ENCODE assay signal across 7 mouse cellular contexts in genomic region chr11:59664818-59665217, GRCm38 (mm10). TPM values are rescaled to one million over a fixed set of nuclear protein-coding genes. Genes with fewer than 3 reads are reported as not detected.
DNase-seq lines count a peak whose midpoint lies in the region; ATAC-seq and TF ChIP-seq lines count a peak whose summit lies in the region.

No protein-coding gene starts in this region.

- peaks cover 43% of the 10 kb centered on the region for H3K4me1 ChIP-seq in limb, embryonic 13.5 days

- H3K79me2 ChIP-seq in myocyte (ENCODE audit: control insufficient read depth, insufficient read depth), result peaks cover 71% of the 10 kb centered on the region

- peak; percentile 21 for TF ChIP-seq POLR2A in myocyte (IDR thresholded peaks at IDR 0.05; ENCODE audit: insufficient read length, low read depth)

- DNase-seq in adrenal gland, postnatal 36 days, result peak; percentile 54 to 70
- DNase-seq in embryo, embryonic 10 days (ENCODE audit: low spot score), result peak; percentile 31
- DNase-seq in heart, adult 8-10 months (ENCODE audit: low spot score), result peak; percentile 87
- peak; percentile 51 for DNase-seq in kidney, adult 18-20 months

- no peak overlapping the region for H3ac ChIP-seq in myocyte (ENCODE audit: control insufficient read depth, insufficient read length)

- peak overlapping the region; percentile 95 for H3K4me2 ChIP-seq in limb, embryonic 13.5 days (replicated peaks)
- peak overlapping the region; percentile 88 for H3K4me2 ChIP-seq in myocyte (ENCODE audit: low read depth)

- WGBS in limb, embryonic 13.5 days, result 7% methylated on average over 3 of the region's 3 CpGs

- no peak for ATAC-seq in limb, embryonic 13.5 days (ENCODE audit: low FRiP score, low read depth)
- no peak for ATAC-seq in inflammation-experienced regulatory T-cells, adult 6 months

- 0 out of 2 replicates have a peak overlapping the region, but pooled peaks have one; percentile 1 for H3K4me3 ChIP-seq in limb, embryonic 13.5 days
- H3K4me3 ChIP-seq in myocyte, result peak overlapping the region; percentile 64

- H3K36me3 ChIP-seq in limb, embryonic 13.5 days, result no peaks in the 10 kb centered on the region
- H3K36me3 ChIP-seq in myocyte (ENCODE audit: control insufficient read depth, insufficient read depth), result peaks cover 5% of the 10 kb centered on the region

- no peaks in the 10 kb centered on the region for H3K9me3 ChIP-seq in limb, embryonic 13.5 days

- H3K27me3 ChIP-seq in limb, embryonic 13.5 days, result peaks cover 3% of the 10 kb centered on the region; the same call in 1 of the 2 replicates
- no peaks in the 10 kb centered on the region for H3K27me3 ChIP-seq in myocyte (ENCODE audit: control insufficient read depth, insufficient read depth, insufficient read length)

- peak overlapping the region; percentile 43; the same call in 1 of the 2 replicates for H3K9ac ChIP-seq in limb, embryonic 13.5 days

- no peak overlapping the region for H3K27ac ChIP-seq in limb, embryonic 13.5 days

TF ChIP-seq in myocyte, 11 proteins besides CTCF, POLR2A, EP300 and RAD21:
- no peak for TF ChIP-seq SRF (IDR thresholded peaks at IDR 0.05; ENCODE audit: control insufficient read depth, insufficient read length, low read depth)
- no peak for TF ChIP-seq MYOG (IDR thresholded peaks at IDR 0.05; ENCODE audit: control insufficient read depth in 1 of 3, insufficient read depth in 1 of 3, insufficient read length in 2 of 3, low read depth in 2 of 3)
- no peak for TF ChIP-seq CEBPB (IDR thresholded peaks at IDR 0.05; ENCODE audit: insufficient read depth, poor library complexity, severe bottlenecking)
- TF ChIP-seq REST (IDR thresholded peaks at IDR 0.05; ENCODE audit: insufficient read depth, insufficient read length), result no peak
- TF ChIP-seq MYOD1 (IDR thresholded peaks at IDR 0.05; ENCODE audit: control insufficient read depth in 1 of 3, insufficient read length in 2 of 3, low read depth in 2 of 3), result no peak
- TF ChIP-seq MAX (IDR thresholded peaks at IDR 0.05; ENCODE audit: low read depth), result no peak
- no peak for TF ChIP-seq TCF3 (IDR thresholded peaks at IDR 0.05; ENCODE audit: insufficient read length, low read depth)
- TF ChIP-seq TCF12 (IDR thresholded peaks at IDR 0.05; ENCODE audit: insufficient read depth, poor library complexity, severe bottlenecking), result no peak
- no peak for TF ChIP-seq USF1 (IDR thresholded peaks at IDR 0.05; ENCODE audit: low read depth)
- no peak for TF ChIP-seq POLR2AphosphoS2 (IDR thresholded peaks at IDR 0.05; ENCODE audit: insufficient read length, low read depth)
- no peak for TF ChIP-seq E2F4 (IDR thresholded peaks at IDR 0.05; ENCODE audit: insufficient read depth)

RNA-seq across cellular contexts. Expression of gene Mprip, which starts 3.7 kb away (rescaled TPM):
- total RNA-seq in adrenal gland, postnatal 36 days (2021), result 100 to 1,000 TPM; 201 to 212 TPM
- total RNA-seq in heart, adult 8-10 months (2022), result 100 to 1,000 TPM; 121 to 152 (median 127) TPM
- 40.7 and 44.4 TPM in 2 replicates for polyA plus RNA-seq in limb, embryonic 13.5 days (2015; fragmentation: Nextera tagmentation; extraction: Ambion mirVana)
- polyA plus RNA-seq in myocyte (2012; fragmentation: generic; extraction: Trizol), result 191 TPM
- polyA plus RNA-seq in inflammation-experienced regulatory T-cells, adult 6 months (2017; shearing (Covaris generic)), result 10 to 100 TPM; 16.4 to 27.3 (median 22.0) TPM

Comparison
In these comparisons a context has a peak if more than half of its experiments do, and no peak if none do; other contexts are left out.
1. DNase-seq: peak in every context shown above with its lines; median percentile 87 in heart, adult 8-10 months; 62 in adrenal gland, postnatal 36 days; 51 in kidney, adult 18-20 months; 31 in embryo, embryonic 10 days.